Mouse (Mus musculus) thymus, postnatal 36 days (tissue): ENCODE data around the gene Map4k4.

ENCODE experiments used
- DNase-seq, 2 experiments: peaks; one replicate each; pipeline ENCODE4 v3.0.0; 2022; ENCODE audit warnings: mixed read lengths in 2 of 2

Gene Map4k4

GRCm38 (mm10) chr1:39965461-39965860 is 64.7 kb downstream of the Map4k4 start:
- no peak for DNase-seq

DNA sequence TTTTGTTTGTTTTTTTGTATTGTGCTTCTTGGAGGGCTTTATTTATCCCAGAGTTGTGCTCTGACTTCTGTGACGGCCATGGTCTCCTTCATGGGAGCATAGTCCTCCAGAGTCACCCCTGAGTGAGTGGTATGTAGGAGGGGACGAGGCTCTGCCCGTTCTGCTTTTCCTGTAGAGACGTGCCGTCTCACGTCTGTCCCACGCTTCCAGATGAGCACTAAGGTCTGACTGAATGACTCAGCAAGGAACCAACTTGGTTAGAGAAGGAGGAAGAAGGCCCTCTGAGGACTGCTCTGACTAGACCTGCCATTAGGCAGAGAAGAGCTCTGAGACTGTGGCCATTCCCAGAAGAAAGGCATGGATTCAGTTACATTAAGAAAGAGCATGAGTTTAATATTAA is 68.3 kb downstream of the Map4k4 start:
- DNase-seq: no peak

DNA sequence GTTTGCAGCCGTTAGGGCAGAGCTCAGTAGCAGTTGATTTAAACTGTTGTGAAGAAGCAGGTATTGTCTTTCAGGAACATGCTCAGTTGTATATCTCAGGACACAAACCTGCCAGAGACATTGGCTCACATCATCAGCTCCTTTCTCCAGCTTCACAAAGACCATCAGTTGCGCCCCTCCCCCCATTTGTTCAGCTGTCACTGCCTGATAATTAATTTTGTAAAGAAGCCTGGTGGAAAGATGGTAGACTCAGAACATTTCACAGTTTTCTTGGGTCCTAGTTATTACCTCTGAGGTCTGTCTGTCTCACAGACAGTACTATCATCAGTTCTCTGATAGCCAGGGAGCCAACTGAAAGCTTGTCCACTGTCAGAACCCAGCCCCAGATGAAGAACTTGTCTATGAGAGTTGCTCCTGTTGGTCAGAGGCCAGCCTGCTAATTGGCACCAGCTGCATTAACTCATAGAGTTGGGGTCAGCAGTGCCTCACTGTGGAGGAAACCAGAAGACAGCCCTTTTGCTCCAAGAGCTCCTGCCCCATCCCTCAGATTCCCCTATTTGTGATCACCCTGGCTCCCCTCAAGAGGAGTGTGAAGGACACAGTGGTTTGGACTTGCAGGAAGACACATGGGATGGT is 69.2 kb downstream of the Map4k4 start:
- no peak for DNase-seq

- DNase-seq: no peak
Observed at GRCm38 (mm10) chr1:39972411-39972810, 71.7 kb downstream of the Map4k4 start.

DNA sequence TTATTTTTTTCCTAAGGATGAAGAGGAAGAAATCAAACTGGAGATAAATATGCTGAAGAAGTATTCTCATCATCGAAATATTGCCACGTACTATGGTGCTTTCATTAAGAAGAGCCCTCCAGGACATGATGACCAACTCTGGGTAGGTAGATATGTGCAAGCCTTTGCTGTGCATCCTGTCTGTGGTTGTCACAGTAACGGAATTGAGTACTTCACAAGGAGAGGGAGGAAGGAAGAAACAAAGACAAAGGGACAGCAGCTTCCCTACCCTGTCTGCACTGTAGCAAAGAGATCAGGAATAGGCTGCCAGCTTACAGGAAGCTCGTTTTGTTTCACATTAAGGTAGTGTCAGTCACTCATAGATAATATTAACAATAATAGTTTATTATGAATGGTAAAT is 73.2 kb downstream of the Map4k4 start:
- DNase-seq: no peak

DNA sequence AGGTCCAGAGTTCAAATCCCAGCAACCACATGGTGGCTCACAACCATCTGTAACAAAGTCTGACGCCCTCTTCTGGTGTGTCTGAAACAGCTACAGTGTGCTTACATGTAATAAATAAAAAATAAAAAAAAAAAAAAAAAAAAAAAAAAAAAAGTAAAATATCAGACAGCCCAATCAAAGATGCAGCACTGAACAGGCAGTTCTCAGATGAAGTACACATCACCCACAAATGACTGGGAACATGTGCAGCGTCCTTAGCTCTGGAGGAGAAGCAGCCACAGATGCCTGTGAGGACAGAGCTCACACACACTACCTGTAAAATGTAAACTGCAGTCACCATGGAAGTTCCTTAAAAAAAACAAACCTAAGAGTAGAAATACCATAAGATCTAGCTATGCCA is 74.3 kb downstream of the Map4k4 start:
- no peak for DNase-seq

- DNase-seq: no peak
Observed at GRCm38 (mm10) chr1:39976107-39976506, 75.4 kb downstream of the Map4k4 start.

DNA sequence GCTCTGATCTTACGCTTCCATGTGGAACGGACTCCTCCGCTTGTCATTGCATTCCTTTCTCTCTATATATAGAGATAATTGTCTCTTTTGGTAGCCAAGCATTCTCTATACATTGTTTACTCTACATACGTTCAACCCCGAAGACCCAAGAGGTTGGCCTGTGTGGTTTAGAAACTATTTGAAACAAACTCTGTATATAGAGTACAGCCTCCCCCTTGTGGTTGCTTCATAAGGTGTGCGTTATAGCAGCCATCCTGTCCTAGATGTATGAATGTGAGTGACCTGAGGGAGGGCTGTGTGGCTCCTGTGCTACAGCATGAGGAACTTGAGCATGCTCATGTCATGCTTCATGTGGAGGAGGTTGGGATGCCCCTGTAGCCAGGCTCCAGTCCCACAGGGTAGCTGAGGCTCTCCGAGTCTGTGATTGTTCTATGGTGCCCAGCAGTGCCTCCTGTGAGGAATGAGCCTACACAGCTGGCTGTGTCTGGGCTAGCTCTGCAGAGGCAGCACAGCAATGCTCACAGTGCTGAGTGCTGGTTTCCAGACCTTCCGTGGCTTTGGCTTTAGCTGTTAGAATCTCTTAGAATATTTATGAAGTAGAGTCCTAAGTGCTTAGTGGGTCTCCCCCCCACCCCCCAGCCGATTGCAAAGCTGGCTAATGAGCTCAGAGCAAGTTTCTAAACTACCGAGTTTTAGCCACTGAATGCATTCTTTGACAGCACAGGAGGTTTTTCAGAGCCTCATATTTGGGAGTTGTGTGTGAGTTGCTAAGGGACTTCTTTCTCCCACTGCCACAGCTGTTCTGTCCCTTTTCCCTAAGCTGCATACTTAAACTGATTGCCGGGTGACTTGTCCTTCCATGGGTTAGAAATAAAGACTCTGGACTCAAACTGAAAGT is 76.4 kb downstream of the Map4k4 start:
- no peak for DNase-seq

- no peak for DNase-seq
Observed at GRCm38 (mm10) chr1:39978781-39979486, 78.2 kb downstream of the Map4k4 start.

- no peak for DNase-seq
Observed at GRCm38 (mm10) chr1:39980314-39981290, 79.9 kb downstream of the Map4k4 start.

DNA sequence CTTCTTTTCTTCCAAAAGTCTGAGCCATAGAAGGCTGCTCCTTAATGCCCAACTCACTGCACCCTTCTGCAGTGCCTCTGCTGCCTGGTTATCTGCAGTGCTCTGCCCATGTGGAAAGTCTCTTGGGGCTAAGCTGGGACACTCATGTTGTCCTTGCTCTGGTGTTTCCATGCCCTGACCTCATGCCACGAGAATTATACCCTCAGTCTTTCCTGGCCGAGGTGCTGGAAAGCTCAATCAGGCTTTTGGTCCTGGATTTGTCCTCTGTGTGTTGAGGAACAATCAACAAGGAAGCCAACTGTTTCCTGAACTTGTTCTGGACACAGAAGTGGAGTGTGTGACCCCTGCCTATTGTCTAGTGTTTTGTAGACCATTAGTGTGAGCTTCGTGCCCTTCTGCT is 81.3 kb downstream of the Map4k4 start:
- DNase-seq: no peak

DNA sequence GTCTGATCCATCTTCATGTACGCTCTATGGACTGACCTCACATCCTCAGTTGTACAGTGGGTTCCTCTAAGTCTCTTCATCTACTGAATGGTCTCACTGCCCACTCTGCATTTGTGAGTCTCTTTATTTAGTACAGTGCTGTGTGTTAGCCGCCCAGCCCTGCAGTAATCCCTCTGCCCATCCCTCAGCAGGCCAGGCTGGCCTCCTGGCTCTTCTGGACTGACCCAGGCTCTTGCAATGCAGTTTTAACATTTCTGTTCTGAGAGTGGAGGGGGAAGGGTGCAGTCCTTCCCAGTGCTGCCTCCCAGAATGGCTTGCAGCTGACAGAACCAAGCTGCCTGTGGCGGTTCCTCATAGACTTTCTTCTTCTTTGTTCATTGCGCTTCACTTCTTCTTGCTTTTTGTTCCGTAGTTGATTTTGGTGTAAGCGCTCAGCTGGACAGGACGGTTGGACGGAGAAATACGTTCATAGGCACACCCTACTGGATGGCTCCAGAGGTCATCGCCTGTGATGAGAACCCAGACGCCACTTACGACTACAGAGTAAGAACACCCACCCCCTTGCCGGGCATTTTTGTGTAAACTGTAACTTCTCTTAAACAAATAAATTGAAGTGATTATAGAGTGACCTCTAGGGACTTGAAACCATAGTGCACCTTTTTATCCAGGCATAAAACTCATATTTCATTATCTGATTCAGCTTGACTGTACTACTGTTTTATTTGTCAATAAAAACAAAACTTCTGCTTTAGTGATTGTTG is 82.2 kb downstream of the Map4k4 start:
- no peak for DNase-seq

- DNase-seq: no peak
Observed at GRCm38 (mm10) chr1:39984331-39984730, 83.6 kb downstream of the Map4k4 start.

DNA sequence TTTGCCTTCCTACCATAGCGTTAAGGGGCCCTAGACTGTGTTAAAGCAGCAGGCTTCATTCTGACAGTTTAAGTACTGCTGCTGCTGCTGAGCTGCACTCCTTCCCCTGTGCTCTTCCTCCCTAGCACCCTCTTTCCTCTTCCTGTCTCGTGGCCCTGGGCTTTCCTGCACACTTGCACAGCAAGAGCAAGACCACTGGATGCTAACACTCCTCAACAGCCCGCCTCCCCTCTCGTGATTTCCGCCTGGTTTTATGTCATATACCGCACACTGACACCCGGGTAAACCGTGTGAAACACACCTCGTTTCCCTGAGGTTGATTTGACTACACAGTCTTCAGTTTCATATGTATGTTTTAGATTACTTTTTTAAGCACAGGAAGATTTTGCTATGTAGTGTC is 86.1 kb downstream of the Map4k4 start:
- no peak for DNase-seq

- no peak for DNase-seq
Observed at GRCm38 (mm10) chr1:39988841-39989240, 88.1 kb downstream of the Map4k4 start.

DNA sequence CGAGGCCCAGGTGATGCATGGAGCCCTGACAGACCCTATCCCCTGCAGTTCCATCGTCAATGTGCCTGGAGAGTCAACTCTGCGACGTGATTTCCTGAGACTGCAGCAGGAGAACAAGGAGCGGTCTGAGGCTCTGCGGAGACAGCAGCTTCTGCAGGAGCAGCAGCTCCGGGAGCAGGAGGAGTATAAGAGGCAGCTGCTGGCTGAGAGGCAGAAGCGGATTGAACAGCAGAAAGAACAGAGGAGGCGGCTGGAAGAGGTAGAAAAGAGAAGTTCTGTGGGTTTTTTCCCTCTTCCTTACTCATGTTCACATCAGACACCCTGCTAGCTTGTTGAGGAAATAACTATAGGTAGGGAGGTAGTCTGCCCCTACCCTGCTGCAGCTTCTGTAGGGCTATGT is 89.3 kb downstream of the Map4k4 start:
- DNase-seq: no peak

- DNase-seq: no peak
Observed at GRCm38 (mm10) chr1:39993921-39994320, 93.2 kb downstream of the Map4k4 start.

DNA sequence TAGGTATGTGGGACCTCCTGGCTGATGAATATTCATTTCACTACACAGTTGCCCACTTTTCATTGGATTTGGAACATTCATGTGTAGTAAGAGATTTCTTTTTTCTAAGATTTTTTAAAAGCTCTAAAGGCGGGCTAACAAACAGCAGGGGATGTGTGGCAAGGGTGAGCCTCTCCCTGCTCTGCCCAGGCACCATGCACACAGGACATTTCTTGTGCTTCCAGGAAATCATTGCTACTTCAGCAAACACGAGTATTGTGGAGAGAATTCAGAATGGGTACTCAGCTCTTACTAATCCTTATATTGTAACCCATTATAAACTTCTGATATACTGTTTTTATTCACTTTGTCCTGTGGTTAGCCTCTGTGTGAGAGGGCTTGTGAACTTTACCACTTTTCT is 94.9 kb downstream of the Map4k4 start:
- DNase-seq: no peak

- no peak for DNase-seq
Observed at GRCm38 (mm10) chr1:40000476-40000875, 99.8 kb downstream of the Map4k4 start.

DNA sequence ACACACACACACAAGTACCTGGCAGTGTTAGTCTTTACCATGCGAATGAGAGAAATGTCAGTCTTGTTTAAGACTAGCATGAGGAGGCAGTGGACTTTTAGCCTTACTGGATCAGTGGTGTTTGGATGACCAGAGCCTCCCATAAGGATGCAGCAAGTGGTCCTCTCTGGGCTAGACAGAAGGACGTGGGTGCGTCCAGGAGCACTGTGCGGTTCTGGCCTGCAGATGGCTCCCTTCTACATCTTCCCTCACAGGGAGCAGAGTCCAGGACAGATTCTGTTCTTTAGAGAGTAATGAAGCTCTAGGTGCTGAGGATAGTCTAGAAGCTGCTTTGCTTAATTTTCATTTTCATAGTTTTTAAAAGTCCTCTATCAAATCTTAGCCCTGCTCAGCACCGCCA is 100.2 kb downstream of the Map4k4 start:
- no peak for DNase-seq

DNA sequence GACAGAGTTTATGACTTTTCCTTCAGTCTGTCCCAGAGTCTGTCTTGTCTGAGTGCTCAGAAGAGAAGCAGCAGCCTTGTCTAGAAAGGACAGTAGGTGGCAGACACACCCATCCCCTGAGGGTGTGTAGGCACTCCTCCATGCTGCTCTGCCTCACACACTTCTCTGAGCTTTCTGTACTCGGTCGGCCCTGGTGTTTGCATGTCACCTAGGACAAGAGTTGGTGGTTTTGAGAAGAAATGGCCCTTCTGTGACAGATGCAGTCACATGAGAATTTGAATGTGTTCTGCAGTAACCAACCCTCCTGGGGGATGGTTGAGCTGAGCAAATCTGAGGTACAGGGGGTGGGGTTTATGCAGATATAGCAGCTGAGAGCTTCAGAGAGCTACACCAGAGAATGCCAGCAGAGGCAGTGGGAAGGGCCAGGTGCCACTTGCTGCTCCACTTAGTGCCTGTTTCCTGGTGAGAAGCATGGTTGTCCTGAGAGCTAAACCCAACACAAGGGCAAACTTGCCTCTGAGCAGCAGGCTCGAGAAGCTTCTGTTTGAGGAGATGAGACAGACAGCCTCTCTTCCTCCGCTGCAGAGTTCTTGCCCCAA is 101.5 kb downstream of the Map4k4 start:
- no peak for DNase-seq
